Mouse (Mus musculus): ENCODE measurements around the gene Trub2. TPM values are rescaled to one million over a fixed set of nuclear protein-coding genes. Genes with fewer than 3 reads are reported as not detected.

The Trub2 gene
- polyA plus RNA-seq, 1 experiment from 2014 or later, result 30.5 TPM

GRCm38 (mm10) chr2:29770162-29770561 is 18.1 kb downstream of the Trub2 start:
- H3K9ac ChIP-seq, result no peak overlapping the region
- no peak overlapping the region for H3K4me3 ChIP-seq (replicated peaks)
- H3K4me1 ChIP-seq (replicated peaks), result 0 out of 2 replicates have a peak, but pooled peaks cover 9% of the 10 kb centered on the region
- H3K36me3 ChIP-seq, result no peaks in the 10 kb centered on the region
- no peak overlapping the region for H3K4me2 ChIP-seq (replicated peaks)
- H3K27ac ChIP-seq, result no peak overlapping the region
- no peak for ATAC-seq
- H3K9me3 ChIP-seq, result no peaks in the 10 kb centered on the region
- H3K27me3 ChIP-seq (replicated peaks), result no peaks in the 10 kb centered on the region

GRCm38 (mm10) chr2:29768901-29769300 is 19.4 kb downstream of the Trub2 start:
- Histone ChIP-seq H3K4me3 (replicated peaks) (no peak overlapping the region), H3K36me3 (no peaks in the 10 kb centered on the region), H3K9ac (no peak overlapping the region), H3K27me3 (replicated peaks) (no peaks in the 10 kb centered on the region), H3K9me3 (no peaks in the 10 kb centered on the region), H3K27ac (peak overlapping the region; percentile 87; the same call in 1 of the 2 replicates), H3K4me2 (replicated peaks) (0 out of 2 replicates have a peak overlapping the region, but pooled peaks have one; percentile 9), H3K4me1 (replicated peaks) (0 out of 2 replicates have a peak, but pooled peaks cover 9% of the 10 kb centered on the region)
- WGBS, result 46% methylated on average over 9 of the region's 9 CpGs
- no peak for ATAC-seq

- Histone ChIP-seq H3K4me3 (replicated peaks) (no peak overlapping the region), H3K27me3 (replicated peaks) (no peaks in the 10 kb centered on the region), H3K9ac (no peak overlapping the region), H3K4me1 (replicated peaks) (0 out of 2 replicates have a peak, but pooled peaks cover 9% of the 10 kb centered on the region), H3K4me2 (replicated peaks) (peak overlapping the region; percentile 12; the same call in 1 of the 2 replicates), H3K27ac (peak overlapping the region; percentile 87), H3K9me3 (no peaks in the 10 kb centered on the region), H3K36me3 (no peaks in the 10 kb centered on the region)
- ATAC-seq, result peak; percentile 75
- WGBS, result 49% methylated on average over 11 of the region's 11 CpGs
Measured at GRCm38 (mm10) chr2:29767976-29768709, 20.2 kb downstream of the Trub2 start.

GRCm38 (mm10) chr2:29764831-29765230 is 23.5 kb downstream of the Trub2 start:
- H3K4me2 ChIP-seq (replicated peaks), result no peak overlapping the region
- peak; percentile 54 for ATAC-seq

GRCm38 (mm10) chr2:29755693-29756092 is 32.6 kb downstream of the Trub2 start:
- H3K4me3 ChIP-seq (replicated peaks), result no peak overlapping the region
- no peak overlapping the region for H3K27ac ChIP-seq
- H3K9ac ChIP-seq, result no peak overlapping the region
- H3K4me2 ChIP-seq (replicated peaks), result no peak overlapping the region
- ATAC-seq, result no peak
- peaks cover 20% of the 10 kb centered on the region for H3K27me3 ChIP-seq (replicated peaks)
- peaks cover 8% of the 10 kb centered on the region; the same call in 1 of the 2 replicates for H3K4me1 ChIP-seq (replicated peaks)
- H3K9me3 ChIP-seq, result no peaks in the 10 kb centered on the region
- H3K36me3 ChIP-seq, result no peaks in the 10 kb centered on the region

More at GRCm38 (mm10) chr2:29764831-29765230, 23.5 kb downstream of the Trub2 start:
- H3K27me3 ChIP-seq (replicated peaks), result no peaks in the 10 kb centered on the region
- H3K4me1 ChIP-seq (replicated peaks), result 0 out of 2 replicates have a peak, but pooled peaks cover 9% of the 10 kb centered on the region
- H3K9me3 ChIP-seq, result no peaks in the 10 kb centered on the region
- no peak overlapping the region for H3K9ac ChIP-seq
- no peak overlapping the region for H3K4me3 ChIP-seq (replicated peaks)
- no peak overlapping the region for H3K27ac ChIP-seq
- no peaks in the 10 kb centered on the region for H3K36me3 ChIP-seq
- 10% methylated on average over 1 of the region's 1 CpGs for WGBS

- H3K9ac ChIP-seq, result no peak overlapping the region
- peaks cover 8% of the 10 kb centered on the region; the same call in 1 of the 2 replicates for H3K4me1 ChIP-seq (replicated peaks)
- no peaks in the 10 kb centered on the region for H3K9me3 ChIP-seq
- 83% methylated on average over 5 of the region's 5 CpGs for WGBS
- H3K4me3 ChIP-seq (replicated peaks), result no peak overlapping the region
- H3K27ac ChIP-seq, result no peak overlapping the region
- H3K4me2 ChIP-seq (replicated peaks), result no peak overlapping the region
- no peak for ATAC-seq
- H3K27me3 ChIP-seq (replicated peaks), result peaks cover 30% of the 10 kb centered on the region
- no peaks in the 10 kb centered on the region for H3K36me3 ChIP-seq
Measured at GRCm38 (mm10) chr2:29752397-29752796, 35.9 kb downstream of the Trub2 start.

- H3K27ac ChIP-seq, result peak within 1 kb of the TSS; percentile 28; the same call in 1 of the 2 replicates
Measured at GRCm38 (mm10) chr2:29751497-29751896, 36.8 kb downstream of the Trub2 start, which contains the start of gene Gm13420. TSS of gene Gm13420 (minus strand) at chr2:29751685.

GRCm38 (mm10) chr2:29748499-29748898 is 39.8 kb downstream of the Trub2 start:
- H3K4me2 ChIP-seq (replicated peaks), result no peak overlapping the region
- H3K9me3 ChIP-seq, result no peaks in the 10 kb centered on the region
- no peak overlapping the region for H3K27ac ChIP-seq
- no peak overlapping the region for H3K9ac ChIP-seq
- no peak for ATAC-seq
- WGBS, result 85% methylated on average over 4 of the region's 4 CpGs
- no peaks in the 10 kb centered on the region for H3K36me3 ChIP-seq
- no peak overlapping the region for H3K4me3 ChIP-seq (replicated peaks)
- peaks cover 40% of the 10 kb centered on the region for H3K27me3 ChIP-seq (replicated peaks)
- peaks cover 8% of the 10 kb centered on the region; the same call in 1 of the 2 replicates for H3K4me1 ChIP-seq (replicated peaks)

More at GRCm38 (mm10) chr2:29751497-29751896, 36.8 kb downstream of the Trub2 start, which contains the start of gene Gm13420:
- WGBS, result 3% methylated on average over 28 of the region's 28 CpGs
- H3K4me1 ChIP-seq (replicated peaks), result peaks cover 8% of the 10 kb centered on the region; the same call in 1 of the 2 replicates
- peak within 1 kb of the TSS; percentile 69 for H3K4me2 ChIP-seq (replicated peaks)
- H3K36me3 ChIP-seq, result no peaks in the 10 kb centered on the region
- H3K4me3 ChIP-seq (replicated peaks), result peak within 1 kb of the TSS; percentile 37
- H3K27me3 ChIP-seq (replicated peaks), result peaks cover 37% of the 10 kb centered on the region
- peak; percentile 79 for ATAC-seq
- peak within 1 kb of the TSS; percentile 18 for H3K9ac ChIP-seq
- H3K9me3 ChIP-seq, result no peaks in the 10 kb centered on the region

GRCm38 (mm10) chr2:29747852-29748251 is 40.5 kb downstream of the Trub2 start:
- Histone ChIP-seq H3K9ac (no peak overlapping the region), H3K27me3 (replicated peaks) (peaks cover 40% of the 10 kb centered on the region), H3K9me3 (no peaks in the 10 kb centered on the region), H3K4me2 (replicated peaks) (no peak overlapping the region), H3K4me3 (replicated peaks) (no peak overlapping the region), H3K4me1 (replicated peaks) (peaks cover 8% of the 10 kb centered on the region; the same call in 1 of the 2 replicates), H3K27ac (no peak overlapping the region), H3K36me3 (no peaks in the 10 kb centered on the region)
- ATAC-seq, result no peak
- 57% methylated on average over 5 of the region's 5 CpGs for WGBS

GRCm38 (mm10) chr2:29747188-29747782 is 41.0 kb downstream of the Trub2 start:
- H3K9ac ChIP-seq, result peak overlapping the region; percentile 34; the same call in 1 of the 2 replicates
- 18% methylated on average over 50 of the region's 50 CpGs for WGBS
- H3K27me3 ChIP-seq (replicated peaks), result peaks cover 35% of the 10 kb centered on the region

GRCm38 (mm10) chr2:29744256-29744655 is 44.0 kb downstream of the Trub2 start:
- Histone ChIP-seq H3K4me2 (replicated peaks) (no peak overlapping the region), H3K4me3 (replicated peaks) (no peak overlapping the region), H3K27me3 (replicated peaks) (peaks cover 15% of the 10 kb centered on the region), H3K27ac (no peak overlapping the region), H3K9me3 (no peaks in the 10 kb centered on the region), H3K36me3 (no peaks in the 10 kb centered on the region; the same call in 1 of the 2 replicates), H3K9ac (no peak overlapping the region), H3K4me1 (replicated peaks) (no peaks in the 10 kb centered on the region)
- WGBS, result 71% methylated on average over 6 of the region's 6 CpGs
- ATAC-seq, result peak; percentile 53

More at GRCm38 (mm10) chr2:29747188-29747782, 41.0 kb downstream of the Trub2 start:
- no peak overlapping the region for H3K27ac ChIP-seq
- peak overlapping the region; percentile 61 for H3K4me2 ChIP-seq (replicated peaks)
- ATAC-seq, result no peak
- H3K36me3 ChIP-seq, result no peaks in the 10 kb centered on the region
- H3K4me3 ChIP-seq (replicated peaks), result peak overlapping the region; percentile 30
- H3K4me1 ChIP-seq (replicated peaks), result peaks cover 8% of the 10 kb centered on the region; the same call in 1 of the 2 replicates
- no peaks in the 10 kb centered on the region for H3K9me3 ChIP-seq

- WGBS, result 90% methylated on average over 6 of the region's 6 CpGs
- Histone ChIP-seq H3K27ac (no peak overlapping the region), H3K4me2 (replicated peaks) (no peak overlapping the region), H3K9ac (no peak overlapping the region), H3K27me3 (replicated peaks) (no peaks in the 10 kb centered on the region), H3K4me3 (replicated peaks) (no peak overlapping the region), H3K36me3 (peaks cover 21% of the 10 kb centered on the region), H3K4me1 (replicated peaks) (no peaks in the 10 kb centered on the region), H3K9me3 (no peaks in the 10 kb centered on the region)
- ATAC-seq, result no peak
Measured at GRCm38 (mm10) chr2:29741207-29741606, 47.1 kb downstream of the Trub2 start.

Measured in intestine, embryonic 15.5 days (tissue).